Mouse (Mus musculus) liver, adult 2 months (tissue): ENCODE measurements around the gene Phf21a. TPM values are rescaled to one million over a fixed set of nuclear protein-coding genes. Genes with fewer than 3 reads are reported as not detected.

Source experiments
- DNase-seq: peaks from one replicate; pipeline ENCODE4 v3.0.0-alpha.2; 2011; ENCODE audit warnings: low read depth, low spot score; ENCODE audit errors: extremely low read depth
- H3K27ac ChIP-seq: fragments of 200-500 bp; replicated peaks from 2 replicates; pipeline ENCODE4 v1.5.1; 2012; ENCODE audit warnings: low read depth, mild to moderate bottlenecking, control low read depth, inconsistent platforms, low read length; ENCODE audit not compliant: insufficient read depth
- H3K27me3 ChIP-seq: fragments of 200-500 bp; 2 replicates; pipeline ENCODE4 v1.6.1; 2012; ENCODE audit warnings: mild to moderate bottlenecking, moderate library complexity, low read length, inconsistent platforms; ENCODE audit not compliant: control insufficient read depth, insufficient read depth
- H3K36me3 ChIP-seq: fragments of 200-500 bp; 2 replicates; pipeline ENCODE4 v1.6.1; 2012; ENCODE audit warnings: low read length, inconsistent platforms; ENCODE audit not compliant: control insufficient read depth, insufficient read depth
- H3K4me1 ChIP-seq: fragments of 200-500 bp; 2 replicates; pipeline ENCODE4 v1.6.1; 2011; ENCODE audit warnings: low read length; ENCODE audit not compliant: control insufficient read depth, insufficient read depth
- H3K4me3 ChIP-seq: fragments of 200-500 bp; 2 replicates; pipeline ENCODE4 v1.5.1; 2011; ENCODE audit warnings: low read depth, mild to moderate bottlenecking, control low read depth, low read length, moderate library complexity; ENCODE audit not compliant: insufficient read depth
- H3K79me2 ChIP-seq: fragments of 200-500 bp; 2 replicates; pipeline ENCODE4 v1.6.1; 2012; ENCODE audit warnings: inconsistent platforms, mild to moderate bottlenecking, low read length, moderate library complexity; ENCODE audit not compliant: control insufficient read depth, insufficient read depth
- H3K9ac ChIP-seq: fragments of 200-500 bp; 2 replicates; pipeline ENCODE4 v1.6.1; 2012; ENCODE audit warnings: low read depth, mild to moderate bottlenecking, control low read depth, inconsistent platforms, low read length
- CTCF ChIP-seq: fragments of 200-500 bp; IDR thresholded peaks from 2 replicates; pipeline ENCODE4 v1.5.1; 2011; ENCODE audit warnings: low read depth, low read length, control low read depth
- POLR2A ChIP-seq: fragments of 200-500 bp; IDR thresholded peaks from 2 replicates; pipeline ENCODE4 v1.6.1; 2011; ENCODE audit warnings: low read length, control low read depth; ENCODE audit not compliant: insufficient read depth; ENCODE audit errors: extremely low read depth
- WGBS: fragments of 180-500 bp; shearing (Covaris S2); methylation state at CpG from one replicate; pipeline ENCODE4 v1.1.7; 2018; 5-methylcytosine and 5-hydroxymethylcytosine counted together
- polyA plus RNA-seq: library from polyadenylated mRNA; depleted of rRNA; stranded (reverse); fragments of >200 nt; gene quantifications from 2 replicates; pipeline ENCODE4 v1.2.3, GENCODE M21; 2012
- total RNA-seq: library from RNA; depleted of rRNA; stranded (reverse); fragments of >200 nt; gene quantifications from 2 replicates; pipeline ENCODE4 v1.2.3, GENCODE M21; 2014

Phf21a gene
- total and polyA plus RNA-seq, 2 experiments = 11.4 to 14.5 TPM

- TF ChIP-seq POLR2A (no peak), CTCF (no peak)
- Histone ChIP-seq H3K4me1 (peaks cover 8% of the 10 kb centered on the region; the same call in 1 of the 2 replicates), H3K36me3 (peaks cover 7% of the 10 kb centered on the region), H3K9ac (no peak overlapping the region), H3K27ac (no peak overlapping the region), H3K79me2 (peaks cover 6% of the 10 kb centered on the region; the same call in 1 of the 2 replicates), H3K27me3 (no peaks in the 10 kb centered on the region), H3K4me3 (no peak overlapping the region)
- 89% methylated on average over 11 of the region's 11 CpGs for WGBS
- no peak for DNase-seq
Measured at GRCm38 (mm10) chr2:92373437-92373813, 280.5 kb downstream of the Phf21a start.

- Histone ChIP-seq H3K9ac (peak within 1 kb of the TSS; percentile 87), H3K79me2 (peaks cover 6% of the 10 kb centered on the region; the same call in 1 of the 2 replicates), H3K4me1 (peaks cover 8% of the 10 kb centered on the region; the same call in 1 of the 2 replicates), H3K27me3 (no peaks in the 10 kb centered on the region), H3K27ac (peak within 1 kb of the TSS; percentile 96), H3K36me3 (peaks cover 18% of the 10 kb centered on the region), H3K4me3 (peak within 1 kb of the TSS; percentile 94)
- no peak for TF ChIP-seq POLR2A
- no peak for TF ChIP-seq CTCF
- 5% methylated on average over 16 of the region's 16 CpGs for WGBS
- DNase-seq = peak; percentile 76
Measured at GRCm38 (mm10) chr2:92374514-92374913, 281.6 kb downstream of the Phf21a start, which contains the start of the genes Pex16 and Large2. TSS of gene Pex16 (plus strand) at chr2:92374676. TSS of gene Large2 (minus strand) at chr2:92374869.

- Histone ChIP-seq H3K4me1 (peaks cover 8% of the 10 kb centered on the region; the same call in 1 of the 2 replicates), H3K79me2 (peaks cover 6% of the 10 kb centered on the region; the same call in 1 of the 2 replicates), H3K9ac (peak overlapping the region; percentile 87), H3K27me3 (no peaks in the 10 kb centered on the region), H3K4me3 (peak overlapping the region; percentile 94), H3K36me3 (peaks cover 18% of the 10 kb centered on the region), H3K27ac (peak overlapping the region; percentile 96)
- TF ChIP-seq POLR2A (peak; percentile 70; the same call in 1 of the 2 replicates), CTCF (no peak)
- under 1% methylated on average over 29 of the region's 29 CpGs for WGBS
- DNase-seq = peak; percentile 98
Measured at GRCm38 (mm10) chr2:92375099-92375623, 282.2 kb downstream of the Phf21a start.

- WGBS = 1% methylated on average over 10 of the region's 10 CpGs
- peaks cover 8% of the 10 kb centered on the region; the same call in 1 of the 2 replicates for H3K4me1 ChIP-seq
- TF ChIP-seq CTCF (no peak), POLR2A (no peak)
- H3K36me3 ChIP-seq = peaks cover 21% of the 10 kb centered on the region
- no peaks in the 10 kb centered on the region for H3K27me3 ChIP-seq
- H3K79me2 ChIP-seq = peaks cover 6% of the 10 kb centered on the region; the same call in 1 of the 2 replicates
- peak overlapping the region; percentile 94 for H3K4me3 ChIP-seq
- H3K27ac ChIP-seq = peak overlapping the region; percentile 96
- DNase-seq = peak; percentile 52
- peak overlapping the region; percentile 87 for H3K9ac ChIP-seq
Measured at GRCm38 (mm10) chr2:92375788-92376187, 282.9 kb downstream of the Phf21a start.

DNA sequence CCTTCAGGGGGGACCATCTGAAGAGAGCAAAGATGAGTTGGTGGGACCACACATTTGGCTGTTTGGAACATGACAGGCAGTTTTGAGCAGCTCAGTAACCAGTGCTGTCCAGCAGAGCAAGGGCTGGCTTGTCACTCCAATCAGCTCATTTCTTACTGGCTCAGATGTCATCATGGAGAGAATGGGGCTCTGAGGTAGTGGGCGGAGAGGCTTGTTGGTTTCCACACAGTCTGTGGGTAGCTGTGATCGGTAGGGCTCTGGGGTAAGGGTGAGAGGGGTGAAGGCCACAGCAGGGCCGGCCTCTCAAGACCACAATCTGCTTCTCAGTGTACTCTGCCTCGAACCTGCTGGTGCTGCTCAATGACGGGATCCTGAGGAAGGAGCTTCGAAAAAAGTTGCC, 283.4 kb downstream of the Phf21a start:
- Histone ChIP-seq H3K36me3 (peaks cover 24% of the 10 kb centered on the region), H3K79me2 (peaks cover 6% of the 10 kb centered on the region; the same call in 1 of the 2 replicates), H3K9ac (peak overlapping the region; percentile 87), H3K4me1 (peaks cover 8% of the 10 kb centered on the region; the same call in 1 of the 2 replicates), H3K27ac (peak overlapping the region; percentile 96), H3K27me3 (no peaks in the 10 kb centered on the region), H3K4me3 (peak overlapping the region; percentile 94)
- WGBS = 20% methylated on average over 6 of the region's 6 CpGs
- TF ChIP-seq POLR2A (no peak), CTCF (no peak)
- DNase-seq = peak; percentile 78

- no peak for DNase-seq
- TF ChIP-seq CTCF (no peak), POLR2A (no peak)
- Histone ChIP-seq H3K9ac (no peak overlapping the region), H3K27ac (no peak overlapping the region), H3K4me1 (peaks cover 8% of the 10 kb centered on the region; the same call in 1 of the 2 replicates), H3K27me3 (no peaks in the 10 kb centered on the region), H3K79me2 (peaks cover 6% of the 10 kb centered on the region; the same call in 1 of the 2 replicates), H3K4me3 (no peak overlapping the region), H3K36me3 (peaks cover 25% of the 10 kb centered on the region)
- WGBS = 85% methylated on average over 7 of the region's 7 CpGs
Measured at GRCm38 (mm10) chr2:92377320-92377719, 284.4 kb downstream of the Phf21a start.
